Mouse (Mus musculus): Measurements from ENCODE around the gene Gm10283. TPM values are rescaled to one million over a fixed set of nuclear protein-coding genes. Genes with fewer than 3 reads are reported as not detected.

Gm10283 gene
- polyA plus RNA-seq, 1 experiment from 2014 or later: not detected

DNA sequence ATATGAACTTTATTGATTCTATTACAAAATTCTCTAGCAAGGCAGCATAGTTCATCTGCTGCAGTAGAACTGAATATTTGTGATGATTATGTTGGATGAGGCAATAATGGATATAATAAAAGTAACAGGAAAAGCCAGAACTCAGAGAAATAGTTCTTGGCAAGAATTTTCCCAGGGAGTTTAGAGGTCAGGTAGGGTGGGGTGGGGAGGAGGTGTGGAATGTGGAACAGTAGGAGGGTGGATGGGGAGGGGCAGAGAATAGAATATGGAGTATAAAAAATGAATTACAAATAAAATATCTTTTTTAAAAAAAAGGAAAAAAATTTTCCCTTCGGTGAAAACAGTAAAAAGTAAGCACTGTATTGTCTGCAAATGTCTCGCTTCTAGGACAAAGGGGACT, 11.1 kb downstream of the Gm10283 start:
- WGBS: 87% methylated on average over 2 of the region's 2 CpGs
- no peaks in the 10 kb centered on the region for H3K27me3 ChIP-seq (ENCODE audit: insufficient read depth, low read length)
- ATAC-seq (ENCODE audit: insufficient read depth): no peak
- TF ChIP-seq CTCF (IDR thresholded peaks at IDR 0.05; ENCODE audit: low read depth): no peak
- H3K27ac ChIP-seq (ENCODE audit: low read depth): no peak overlapping the region
- no peaks in the 10 kb centered on the region for H3K9me3 ChIP-seq (ENCODE audit: low read depth, low read length)
- no peak for DNase-seq
- no peaks in the 10 kb centered on the region for H3K36me3 ChIP-seq (ENCODE audit: insufficient read depth)
- no peak overlapping the region for H3K4me2 ChIP-seq
- no peaks in the 10 kb centered on the region for H3K4me1 ChIP-seq (ENCODE audit: insufficient read depth)
- no peak overlapping the region for H3K4me3 ChIP-seq (ENCODE audit: low read depth, low read length)
- no peak overlapping the region for H3K9ac ChIP-seq

DNA sequence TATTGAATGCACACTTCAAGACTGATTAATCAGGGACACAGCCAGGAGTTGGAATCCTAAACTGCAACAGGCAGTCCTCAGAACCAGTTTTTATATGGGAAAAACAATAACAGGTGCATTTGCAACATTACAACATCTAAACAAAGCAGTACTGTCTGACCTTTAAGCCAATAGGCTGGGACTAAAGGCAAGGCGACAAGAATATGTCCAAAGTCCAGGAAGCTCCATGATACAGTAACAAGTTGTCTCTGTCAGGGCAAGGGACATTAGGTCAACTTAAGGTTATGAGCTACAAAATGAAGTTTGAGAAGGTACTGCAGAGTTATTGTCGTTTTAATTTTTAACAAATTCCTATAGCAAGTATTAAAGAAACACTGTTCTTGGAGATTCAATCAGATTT, 12.9 kb downstream of the Gm10283 start:
- DNase-seq: no peak
- no peak overlapping the region for H3K9ac ChIP-seq
- WGBS: 71% methylated on average over 2 of the region's 2 CpGs
- no peaks in the 10 kb centered on the region for H3K27me3 ChIP-seq (ENCODE audit: insufficient read depth, low read length)
- no peaks in the 10 kb centered on the region for H3K36me3 ChIP-seq (ENCODE audit: insufficient read depth)
- no peaks in the 10 kb centered on the region for H3K4me1 ChIP-seq (ENCODE audit: insufficient read depth)
- H3K4me3 ChIP-seq (ENCODE audit: low read depth, low read length): no peak overlapping the region
- ATAC-seq (ENCODE audit: insufficient read depth): no peak
- H3K4me2 ChIP-seq: no peak overlapping the region
- no peak overlapping the region for H3K27ac ChIP-seq (ENCODE audit: low read depth)
- no peaks in the 10 kb centered on the region for H3K9me3 ChIP-seq (ENCODE audit: low read depth, low read length)
- no peak for TF ChIP-seq CTCF (IDR thresholded peaks at IDR 0.05; ENCODE audit: low read depth)

- 37% methylated on average over 15 of the region's 15 CpGs for WGBS
- Histone ChIP-seq H3K4me3 (ENCODE audit: low read depth, low read length) (no peak overlapping the region), H3K27me3 (ENCODE audit: insufficient read depth, low read length) (no peaks in the 10 kb centered on the region), H3K4me1 (ENCODE audit: insufficient read depth) (no peaks in the 10 kb centered on the region), H3K27ac (ENCODE audit: low read depth) (no peak overlapping the region), H3K9me3 (ENCODE audit: low read depth, low read length) (no peaks in the 10 kb centered on the region), H3K9ac (no peak overlapping the region), H3K4me2 (no peak overlapping the region), H3K36me3 (ENCODE audit: insufficient read depth) (no peaks in the 10 kb centered on the region)
- peak; percentile 85 for DNase-seq
- peak; percentile 88 for TF ChIP-seq CTCF (IDR thresholded peaks at IDR 0.05; ENCODE audit: low read depth)
- ATAC-seq (ENCODE audit: insufficient read depth): peak; percentile 69; the same call in 1 of the 2 replicates
These were observed 36.2 kb downstream of the Gm10283 start for GRCm38 (mm10) chr8:60466686-60467335.

- Histone ChIP-seq H3K9ac (no peak overlapping the region), H3K4me3 (ENCODE audit: low read depth, low read length) (no peak overlapping the region), H3K27me3 (ENCODE audit: insufficient read depth, low read length) (no peaks in the 10 kb centered on the region), H3K36me3 (ENCODE audit: insufficient read depth) (no peaks in the 10 kb centered on the region), H3K9me3 (ENCODE audit: low read depth, low read length) (no peaks in the 10 kb centered on the region), H3K4me1 (ENCODE audit: insufficient read depth) (no peaks in the 10 kb centered on the region), H3K4me2 (no peak overlapping the region), H3K27ac (ENCODE audit: low read depth) (no peak overlapping the region)
- no peak for ATAC-seq (ENCODE audit: insufficient read depth)
- no peak for DNase-seq
- WGBS: 57% methylated on average over 2 of the region's 2 CpGs
- no peak for TF ChIP-seq CTCF (IDR thresholded peaks at IDR 0.05; ENCODE audit: low read depth)
These were observed 53.7 kb downstream of the Gm10283 start for GRCm38 (mm10) chr8:60449296-60449695.

- peak; percentile 18 for DNase-seq
- Histone ChIP-seq H3K27me3 (ENCODE audit: insufficient read depth, low read length) (no peaks in the 10 kb centered on the region), H3K9ac (no peak overlapping the region), H3K4me3 (ENCODE audit: low read depth, low read length) (no peak overlapping the region), H3K36me3 (ENCODE audit: insufficient read depth) (no peaks in the 10 kb centered on the region), H3K4me1 (ENCODE audit: insufficient read depth) (no peaks in the 10 kb centered on the region), H3K27ac (ENCODE audit: low read depth) (no peak overlapping the region), H3K4me2 (no peak overlapping the region), H3K9me3 (ENCODE audit: low read depth, low read length) (no peaks in the 10 kb centered on the region)
- WGBS: 70% methylated on average over 6 of the region's 6 CpGs
- 0 out of 2 replicates have a peak, but pooled peaks have one; percentile 7 for TF ChIP-seq CTCF (IDR thresholded peaks at IDR 0.05; ENCODE audit: low read depth)
- no peak for ATAC-seq (ENCODE audit: insufficient read depth)
These were observed 58.0 kb downstream of the Gm10283 start for GRCm38 (mm10) chr8:60444989-60445388.

- H3K36me3 ChIP-seq (ENCODE audit: insufficient read depth): no peaks in the 10 kb centered on the region
- no peak for TF ChIP-seq CTCF (IDR thresholded peaks at IDR 0.05; ENCODE audit: low read depth)
- no peak overlapping the region for H3K27ac ChIP-seq (ENCODE audit: low read depth)
- H3K27me3 ChIP-seq (ENCODE audit: insufficient read depth, low read length): no peaks in the 10 kb centered on the region
- no peak overlapping the region for H3K9ac ChIP-seq
- 41% methylated on average over 3 of the region's 3 CpGs for whole genome bisulfite sequencing
- H3K4me3 ChIP-seq (ENCODE audit: low read depth, low read length): no peak overlapping the region
- DNase-seq (peak; percentile 6), ATAC-seq (ENCODE audit: insufficient read depth) (no peak)
- no peak overlapping the region for H3K4me2 ChIP-seq
- no peaks in the 10 kb centered on the region for H3K4me1 ChIP-seq (ENCODE audit: insufficient read depth)
- H3K9me3 ChIP-seq (ENCODE audit: low read depth, low read length): no peaks in the 10 kb centered on the region
These were observed 64.4 kb downstream of the Gm10283 start for GRCm38 (mm10) chr8:60438557-60438956.

- Histone ChIP-seq H3K9ac (no peak overlapping the region), H3K4me2 (no peak overlapping the region)
- no peak for ATAC-seq (ENCODE audit: insufficient read depth)
These were observed 66.1 kb downstream of the Gm10283 start for GRCm38 (mm10) chr8:60436872-60437271.

More at GRCm38 (mm10) chr8:60436872-60437271, 66.1 kb downstream of the Gm10283 start:
- 79% methylated on average over 3 of the region's 3 CpGs for WGBS
- no peaks in the 10 kb centered on the region for H3K9me3 ChIP-seq (ENCODE audit: low read depth, low read length)
- H3K4me1 ChIP-seq (ENCODE audit: insufficient read depth): no peaks in the 10 kb centered on the region
- H3K4me3 ChIP-seq (ENCODE audit: low read depth, low read length): no peak overlapping the region
- no peaks in the 10 kb centered on the region for H3K27me3 ChIP-seq (ENCODE audit: insufficient read depth, low read length)
- no peak overlapping the region for H3K27ac ChIP-seq (ENCODE audit: low read depth)
- DNase-seq: no peak
- no peaks in the 10 kb centered on the region for H3K36me3 ChIP-seq (ENCODE audit: insufficient read depth)
- TF ChIP-seq CTCF (IDR thresholded peaks at IDR 0.05; ENCODE audit: low read depth): no peak

Measured in lung, embryonic 14.5 days (tissue).